Mouse (Mus musculus) heart, adult 2 months (tissue): ENCODE measurements around the gene Ptprh. TPM values are rescaled to one million over a fixed set of nuclear protein-coding genes. Genes with fewer than 3 reads are reported as not detected.
A peak's percentile ranks its signal among the peaks of the same experiment; 100 is the strongest.
"Not testable (repeated sequence)": the region's sequence is repeated elsewhere in the genome, so short reads cannot be mapped to it uniquely, and the experiment has no call there.

Source experiments
- DNase-seq, 2 experiments: peaks; one replicate each; pipeline ENCODE4 v3.0.0; 2021
- H3K27ac ChIP-seq: fragments of 200-600 bp; 2 replicates; pipeline ENCODE4 v1.8.1; 2022
- H3K27me3 ChIP-seq: fragments of 200-500 bp; 2 replicates; pipeline ENCODE4 v1.6.1; 2012; ENCODE audit warnings: mild to moderate bottlenecking, low read length, inconsistent platforms, mixed read lengths; ENCODE audit not compliant: control insufficient read depth, insufficient read depth
- H3K36me3 ChIP-seq: fragments of 200-500 bp; 2 replicates; pipeline ENCODE4 v1.6.1; 2012; ENCODE audit warnings: low read length, inconsistent platforms; ENCODE audit not compliant: control insufficient read depth, insufficient read depth
- H3K4me1 ChIP-seq: fragments of 200-500 bp; 2 replicates; pipeline ENCODE4 v1.6.1; 2011; ENCODE audit warnings: low read length; ENCODE audit not compliant: control insufficient read depth, insufficient read depth
- H3K4me3 ChIP-seq: fragments of 200-600 bp; 2 replicates; pipeline ENCODE4 v1.8.1; 2022
- H3K79me2 ChIP-seq: fragments of 200-500 bp; replicated peaks from 2 replicates; pipeline ENCODE4 v1.6.1; 2012; ENCODE audit warnings: mild to moderate bottlenecking, inconsistent platforms, low read length, moderate library complexity, mixed read lengths; ENCODE audit not compliant: control insufficient read depth, insufficient read depth
- H3K9ac ChIP-seq: fragments of 200-500 bp; 2 replicates; pipeline ENCODE4 v1.6.1; 2012; ENCODE audit warnings: low read depth, mild to moderate bottlenecking, control low read depth, inconsistent platforms, low read length, mixed read lengths
- CTCF ChIP-seq: fragments of 200-600 bp; IDR thresholded peaks from 2 replicates; pipeline ENCODE4 v1.8.1; 2022; ENCODE audit warnings: antibody characterized with exemption, mild to moderate bottlenecking, moderate library complexity
- EP300 ChIP-seq: fragments of 200-500 bp; IDR thresholded peaks from 2 replicates; pipeline ENCODE4 v1.6.1; 2011; ENCODE audit warnings: low read depth, low read length, control low read depth; ENCODE audit not compliant: insufficient read depth
- POLR2A ChIP-seq: fragments of 200-500 bp; IDR thresholded peaks from 2 replicates; pipeline ENCODE4 v1.6.1; 2011; ENCODE audit warnings: mild to moderate bottlenecking, low read depth, low read length, control low read depth; ENCODE audit not compliant: insufficient read depth
- WGBS: fragments of 180-500 bp; shearing (Covaris S2); methylation state at CpG from one replicate; pipeline ENCODE4 v1.1.7; 2018; 5-methylcytosine and 5-hydroxymethylcytosine counted together
- intact Hi-C: fragments of 180-260 bp; cut with DNase I; formaldehyde crosslinking; loops from one replicate; pipeline ENCODE4 v1.15.1; 2025
- polyA plus RNA-seq: library from polyadenylated mRNA; depleted of rRNA; stranded (reverse); fragments of >200 nt; gene quantifications from 2 replicates; pipeline ENCODE4 v1.2.3, GENCODE M21; 2012
- total RNA-seq, 2 experiments: library from RNA; stranded (reverse); gene quantifications; 2 replicates each; pipeline ENCODE4 v1.2.3; 2021

Gene Ptprh
- total and polyA plus RNA-seq, 3 experiments = 0.06 TPM; not detected in 2

DNA sequence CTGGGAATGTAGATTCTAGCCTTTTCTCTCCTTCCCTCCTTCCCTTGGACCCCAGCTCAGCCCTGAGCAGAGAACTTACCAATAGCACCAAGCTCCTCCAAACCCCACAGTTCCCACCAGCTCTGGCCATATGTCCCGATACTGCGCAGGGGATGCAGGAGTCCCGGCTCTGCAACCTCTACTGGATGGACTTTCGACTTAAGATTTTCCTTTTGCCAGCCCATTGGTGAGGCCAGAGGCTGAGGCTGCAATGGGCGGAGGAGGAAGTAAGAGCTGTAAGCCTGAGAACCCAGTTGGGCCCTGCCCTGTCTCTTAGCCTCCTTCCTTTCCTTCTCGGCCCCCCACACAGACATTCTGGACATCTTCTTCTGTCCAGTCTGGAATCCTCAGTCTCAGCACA is 872 bp downstream of the Ptprh start:
- Histone ChIP-seq H3K27me3 (no peaks in the 10 kb centered on the region), H3K4me3 (no peak overlapping the region), H3K79me2 (no peaks in the 10 kb centered on the region), H3K27ac (no peak overlapping the region), H3K4me1 (no peaks in the 10 kb centered on the region), H3K9ac (no peak overlapping the region), H3K36me3 (no peaks in the 10 kb centered on the region)
- WGBS = 74% methylated on average over 6 of the region's 6 CpGs
- TF ChIP-seq CTCF (no peak), EP300 (no peak), POLR2A (no peak)
- DNase-seq = no peak
- intact Hi-C loops = no loop called here

DNA sequence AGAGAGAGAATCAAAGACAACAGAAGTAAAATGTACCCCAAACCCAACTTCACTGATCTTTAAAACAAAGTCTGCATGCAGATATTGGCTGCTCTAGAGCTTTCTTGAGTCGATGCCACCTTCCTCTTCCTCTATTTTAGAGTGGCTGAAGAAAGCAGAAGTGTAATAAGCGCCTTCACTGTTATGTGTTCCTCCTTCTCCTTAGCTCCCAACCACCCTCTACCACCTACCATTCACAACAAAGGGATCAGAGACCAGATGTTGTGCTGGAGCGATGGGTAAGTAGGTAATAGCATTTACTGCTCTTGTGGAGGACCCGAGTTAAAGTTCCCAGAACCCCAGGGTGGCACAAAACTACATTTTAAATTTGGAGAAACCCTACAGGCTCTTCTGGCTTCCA is 6.8 kb downstream of the Ptprh start:
- H3K79me2 ChIP-seq, intact Hi-C loops, H3K27me3 ChIP-seq, H3K27ac ChIP-seq, H3K4me1 ChIP-seq, H3K9ac ChIP-seq, H3K36me3 ChIP-seq, DNase-seq, H3K4me3 ChIP-seq: not testable (repeated sequence)
- 57% methylated on average over 4 of the region's 4 CpGs for WGBS

GRCm38 (mm10) chr7:4581481-4581880 is 22.4 kb downstream of the Ptprh start:
- DNase-seq, H3K4me1 ChIP-seq, H3K36me3 ChIP-seq, H3K9ac ChIP-seq, H3K27me3 ChIP-seq, H3K27ac ChIP-seq, H3K4me3 ChIP-seq, intact Hi-C loops, H3K79me2 ChIP-seq: not testable (repeated sequence)
- 66% methylated on average over 3 of the region's 3 CpGs for WGBS

DNA sequence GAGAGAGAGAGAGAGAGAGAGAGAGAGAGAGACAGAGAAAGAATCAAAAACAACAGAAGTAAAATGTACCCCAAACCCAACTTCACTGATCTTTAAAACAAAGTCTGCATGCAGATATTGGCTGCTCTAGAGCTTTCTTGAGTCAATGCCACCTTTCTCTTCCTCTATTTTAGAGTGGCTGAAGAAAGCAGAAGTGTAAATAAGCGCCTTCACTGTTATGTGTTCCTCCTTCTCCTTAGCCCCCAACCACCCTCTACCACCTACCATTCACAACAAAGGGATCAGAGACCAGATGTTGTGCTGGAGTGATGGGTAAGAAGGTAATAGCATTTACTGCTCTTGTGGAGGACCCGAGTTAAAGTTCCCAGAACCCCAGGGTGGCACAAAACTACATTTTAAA is 31.5 kb downstream of the Ptprh start:
- H3K27me3 ChIP-seq, H3K4me3 ChIP-seq, intact Hi-C loops, H3K79me2 ChIP-seq, H3K36me3 ChIP-seq, H3K9ac ChIP-seq, H3K27ac ChIP-seq, DNase-seq, H3K4me1 ChIP-seq: not testable (repeated sequence)
- WGBS = 59% methylated on average over 2 of the region's 2 CpGs

GRCm38 (mm10) chr7:4562660-4563059 is 41.2 kb downstream of the Ptprh start:
- TF ChIP-seq POLR2A = no peak
- TF ChIP-seq CTCF = 0 out of 2 replicates have a peak, but pooled peaks have one; percentile 5
- H3K27me3 ChIP-seq = no peaks in the 10 kb centered on the region
- no peaks in the 10 kb centered on the region for H3K4me1 ChIP-seq
- H3K9ac ChIP-seq = no peak overlapping the region
- H3K27ac ChIP-seq = no peak overlapping the region
- intact Hi-C loops = no loop called here
- no peak overlapping the region for H3K4me3 ChIP-seq
- H3K36me3 ChIP-seq = no peaks in the 10 kb centered on the region
- H3K79me2 ChIP-seq = no peaks in the 10 kb centered on the region
- 83% methylated on average over 3 of the region's 3 CpGs for WGBS
- no peak for DNase-seq

GRCm38 (mm10) chr7:4557167-4557560 is 46.7 kb downstream of the Ptprh start:
- Histone ChIP-seq H3K36me3 (no peaks in the 10 kb centered on the region), H3K27ac (no peak overlapping the region), H3K4me3 (no peak overlapping the region), H3K79me2 (no peaks in the 10 kb centered on the region), H3K4me1 (no peaks in the 10 kb centered on the region; the same call in 1 of the 2 replicates), H3K27me3 (no peaks in the 10 kb centered on the region), H3K9ac (no peak overlapping the region)
- intact Hi-C loops = loop anchor here (2.0 kb wide), 2 partner anchors 250 to 384 kb away; no protein-coding TSS in a partner anchor
- WGBS = 55% methylated on average over 6 of the region's 6 CpGs
- TF ChIP-seq POLR2A = no peak
- TF ChIP-seq CTCF = no peak
- TF ChIP-seq EP300 = no peak
- no peak for DNase-seq
